Mouse (Mus musculus) midbrain, embryonic 16.5 days (tissue): ENCODE measurements around the gene Zbtb6. TPM values are rescaled to one million over a fixed set of nuclear protein-coding genes. Genes with fewer than 3 reads are reported as not detected.
A peak's percentile ranks its signal among the peaks of the same experiment; 100 is the strongest.

Experiments used
- ATAC-seq: fragments of 200-750 bp; cut with Nextera tagmentation; 2 replicates; pipeline ENCODE4 v1.8.0; 2017; ENCODE audit warnings: moderate TSS enrichment
- H3K27ac ChIP-seq: fragments of 300-500 bp; sonication (generic); 2 replicates; pipeline ENCODE4 v1.5.1; 2014; ENCODE audit warnings: mild to moderate bottlenecking, low read length, mixed read lengths
- H3K27me3 ChIP-seq: fragments of 300-500 bp; sonication (generic); 2 replicates; pipeline ENCODE4 v1.6.1; 2014; ENCODE audit warnings: low read depth, low read length, mixed read lengths; ENCODE audit not compliant: control insufficient read depth, insufficient read depth
- H3K36me3 ChIP-seq: fragments of 300-500 bp; sonication (generic); 2 replicates; pipeline ENCODE4 v1.6.1; 2014; ENCODE audit warnings: mild to moderate bottlenecking, low read length, moderate library complexity, mixed read lengths; ENCODE audit not compliant: control insufficient read depth, insufficient read depth
- H3K4me1 ChIP-seq: fragments of 300-500 bp; sonication (generic); 2 replicates; pipeline ENCODE4 v1.6.1; 2014; ENCODE audit warnings: mild to moderate bottlenecking, low read length, mixed read lengths; ENCODE audit not compliant: control insufficient read depth, insufficient read depth
- H3K4me2 ChIP-seq: fragments of 300-500 bp; sonication (generic); 2 replicates; pipeline ENCODE4 v1.6.1; 2014; ENCODE audit warnings: mild to moderate bottlenecking, low read length, mixed read lengths
- H3K4me3 ChIP-seq: fragments of 300-500 bp; sonication (generic); 2 replicates; pipeline ENCODE4 v1.5.1; 2014; ENCODE audit warnings: low read depth, mild to moderate bottlenecking, low read length, moderate library complexity, mixed read lengths
- H3K9ac ChIP-seq: fragments of 300-500 bp; sonication (generic); 2 replicates; pipeline ENCODE4 v1.6.1; 2014; ENCODE audit warnings: low read depth, low read length, mixed read lengths
- H3K9me3 ChIP-seq: fragments of 300-500 bp; sonication (generic); replicated peaks from 2 replicates; pipeline ENCODE4 v1.6.1; 2014; ENCODE audit warnings: mild to moderate bottlenecking, low read length, mixed read lengths; ENCODE audit not compliant: control insufficient read depth, poor library complexity, severe bottlenecking
- WGBS: fragments of 180-500 bp; shearing (Covaris S2); extraction: QIAGEN DNeasy Blood & Tissue Kit; methylation state at CpG from one replicate; pipeline ENCODE4 v1.1.7; 2014; 5-methylcytosine and 5-hydroxymethylcytosine counted together
- polyA plus RNA-seq: library from polyadenylated mRNA; unstranded; fragments of >200 nt; fragmentation: Nextera tagmentation; extraction: Ambion mirVana; gene quantifications from 2 replicates; pipeline ENCODE4 v1.2.1, GENCODE M21; 2015

The Zbtb6 gene
- polyA plus RNA-seq: 19.2 and 22.3 TPM in 2 replicates

DNA sequence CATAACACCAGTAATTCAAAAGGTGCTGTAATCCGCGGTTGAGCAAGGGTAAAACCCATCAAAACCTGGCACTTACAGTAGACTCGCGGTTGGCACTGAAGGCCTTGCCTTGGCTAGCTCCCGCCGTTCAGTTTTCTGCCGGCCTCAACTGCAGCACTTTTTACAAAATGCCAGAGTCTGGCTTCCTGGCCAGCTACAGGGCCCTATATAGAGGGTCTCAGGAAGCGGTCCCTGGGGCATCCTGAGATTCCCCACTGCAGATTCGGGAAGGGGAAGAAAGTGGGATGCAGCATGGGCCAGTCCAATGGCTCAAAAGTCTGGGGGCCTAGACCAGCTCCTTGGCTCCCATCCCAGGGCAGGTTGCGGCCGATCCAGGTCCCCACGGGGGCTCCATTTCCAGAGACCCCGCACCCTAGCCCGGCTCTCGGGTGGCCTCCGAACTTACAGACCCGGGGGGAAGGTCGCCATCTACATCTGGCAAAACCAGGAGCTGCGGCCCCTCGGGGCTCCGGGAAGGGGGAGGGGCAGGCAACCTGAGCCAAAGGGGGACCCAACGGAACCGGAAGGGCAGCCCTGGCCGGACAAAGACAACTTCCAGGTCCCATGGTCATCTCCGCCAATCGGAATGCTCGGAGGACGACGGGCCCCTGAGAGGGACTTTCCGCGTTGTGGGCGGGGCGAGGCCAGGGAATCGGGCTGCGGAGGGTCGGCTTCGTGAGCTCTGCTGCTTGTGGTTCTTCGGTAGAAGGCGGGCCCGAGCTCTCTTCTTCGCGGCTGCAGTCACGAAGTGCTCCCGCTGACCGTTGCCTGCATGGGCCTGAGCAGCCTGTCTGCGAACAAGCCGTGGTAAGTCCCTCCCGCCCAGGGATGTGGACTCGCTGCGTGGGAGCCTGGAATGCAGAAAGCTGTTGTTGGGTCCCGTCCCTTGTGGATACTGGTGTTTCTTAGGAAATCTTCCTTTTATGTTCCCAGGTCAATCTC, at the start of gene Zbtb6, which contains the start of the genes Zbtb26 and Rabgap1:
Gene Zbtb6 (minus strand): TSS at position 561 of the 981 bp plus-strand sequence.
Gene Zbtb26 (minus strand): TSS at position 525 of the 981 bp plus-strand sequence.
Gene Rabgap1 (plus strand): TSS at position 669 of the 981 bp plus-strand sequence.
- peak within 1 kb of the TSS; percentile 75 for H3K4me3 ChIP-seq
- ATAC-seq: peak; percentile 97
- H3K4me1 ChIP-seq: peaks cover 28% of the 10 kb centered on the region
- peak within 1 kb of the TSS; percentile 88 for H3K4me2 ChIP-seq
- peak within 1 kb of the TSS; percentile 88 for H3K9ac ChIP-seq
- H3K9me3 ChIP-seq: no peaks in the 10 kb centered on the region
- H3K27ac ChIP-seq: peak within 1 kb of the TSS; percentile 88
- H3K36me3 ChIP-seq: no peaks in the 10 kb centered on the region
- under 1% methylated on average over 48 of the region's 51 CpGs for WGBS
- no peaks in the 10 kb centered on the region for H3K27me3 ChIP-seq

- Histone ChIP-seq H3K9me3 (no peaks in the 10 kb centered on the region), H3K36me3 (peaks cover 25% of the 10 kb centered on the region), H3K4me2 (no peak overlapping the region), H3K27ac (no peak overlapping the region), H3K4me1 (no peaks in the 10 kb centered on the region), H3K9ac (no peak overlapping the region), H3K27me3 (no peaks in the 10 kb centered on the region), H3K4me3 (no peak overlapping the region)
- no peak for ATAC-seq
- WGBS: 97% methylated on average over 2 of the region's 2 CpGs
These were observed 46.0 kb upstream of the Zbtb6 start for GRCm38 (mm10) chr2:37488956-37489355.

GRCm38 (mm10) chr2:37486408-37486807, 43.4 kb upstream of the Zbtb6 start:
- H3K36me3 ChIP-seq: peaks cover 23% of the 10 kb centered on the region
- H3K4me2 ChIP-seq: no peak overlapping the region
- no peak overlapping the region for H3K4me3 ChIP-seq
- H3K4me1 ChIP-seq: no peaks in the 10 kb centered on the region
- H3K9ac ChIP-seq: no peak overlapping the region
- no peaks in the 10 kb centered on the region for H3K27me3 ChIP-seq
- no peaks in the 10 kb centered on the region for H3K9me3 ChIP-seq
- ATAC-seq: no peak
- H3K27ac ChIP-seq: no peak overlapping the region

GRCm38 (mm10) chr2:37485370-37485769, 42.4 kb upstream of the Zbtb6 start:
- Histone ChIP-seq H3K27me3 (no peaks in the 10 kb centered on the region), H3K4me3 (no peak overlapping the region), H3K27ac (no peak overlapping the region), H3K9ac (no peak overlapping the region), H3K36me3 (peaks cover 23% of the 10 kb centered on the region), H3K4me1 (no peaks in the 10 kb centered on the region), H3K9me3 (no peaks in the 10 kb centered on the region), H3K4me2 (no peak overlapping the region)
- WGBS: 82% methylated on average over 1 of the region's 1 CpGs
- no peak for ATAC-seq

- H3K27me3 ChIP-seq: no peaks in the 10 kb centered on the region
- H3K9me3 ChIP-seq: no peaks in the 10 kb centered on the region
- H3K27ac ChIP-seq: no peak overlapping the region
- no peak overlapping the region for H3K9ac ChIP-seq
- no peaks in the 10 kb centered on the region for H3K4me1 ChIP-seq
- no peak for ATAC-seq
- 92% methylated on average over 2 of the region's 2 CpGs for WGBS
- peaks cover 15% of the 10 kb centered on the region for H3K36me3 ChIP-seq
- H3K4me3 ChIP-seq: no peak overlapping the region
- no peak overlapping the region for H3K4me2 ChIP-seq
These were observed 41.2 kb upstream of the Zbtb6 start for GRCm38 (mm10) chr2:37484165-37484564.

DNA sequence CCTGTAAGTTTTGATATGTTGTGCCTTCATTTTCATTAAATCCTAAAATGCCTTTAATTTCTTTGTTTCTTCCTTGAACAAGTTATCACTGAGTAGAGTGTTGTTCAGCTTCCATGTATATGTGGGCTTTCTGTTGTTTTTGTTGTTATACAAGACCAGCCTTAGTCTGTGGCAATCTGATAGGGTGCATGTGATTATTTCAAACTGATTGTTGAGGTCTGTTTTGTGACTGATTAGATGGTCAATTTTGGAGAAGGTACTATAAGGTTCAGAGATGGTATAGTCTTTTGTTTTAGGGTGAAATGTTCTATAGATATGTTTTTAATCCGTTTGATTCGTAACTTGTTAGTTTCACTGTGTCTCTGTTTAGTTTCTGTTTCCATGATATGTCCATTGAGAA, 37.1 kb upstream of the Zbtb6 start:
- no peak overlapping the region for H3K9ac ChIP-seq
- H3K36me3 ChIP-seq: peaks cover 24% of the 10 kb centered on the region
- H3K4me2 ChIP-seq: no peak overlapping the region
- no peak for ATAC-seq
- no peaks in the 10 kb centered on the region for H3K9me3 ChIP-seq
- no peaks in the 10 kb centered on the region for H3K27me3 ChIP-seq
- no peak overlapping the region for H3K4me3 ChIP-seq
- H3K27ac ChIP-seq: no peak overlapping the region
- 94% methylated on average over 2 of the region's 2 CpGs for whole genome bisulfite sequencing
- no peaks in the 10 kb centered on the region for H3K4me1 ChIP-seq

DNA sequence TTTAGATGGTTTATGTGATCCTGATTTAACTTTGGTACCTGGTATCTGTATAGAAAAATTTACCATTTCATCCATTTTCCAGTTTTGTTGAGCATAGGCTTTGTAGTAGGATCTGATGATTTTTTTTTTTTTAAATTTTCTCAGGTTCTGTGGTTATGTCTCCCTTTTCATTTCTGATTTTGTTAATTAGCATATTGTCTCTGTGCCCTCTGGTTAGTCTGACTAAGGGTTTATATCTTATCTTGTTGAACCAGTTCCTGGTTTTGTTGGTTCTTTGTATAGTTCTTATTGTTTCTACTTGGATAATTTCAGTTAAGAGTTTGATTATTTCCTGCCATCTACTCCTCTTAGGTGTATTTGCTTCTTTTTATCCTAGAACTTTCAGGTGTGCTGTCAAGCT, 36.6 kb upstream of the Zbtb6 start:
- Histone ChIP-seq H3K9ac (no peak overlapping the region), H3K27ac (no peak overlapping the region), H3K9me3 (no peaks in the 10 kb centered on the region), H3K36me3 (peaks cover 24% of the 10 kb centered on the region), H3K27me3 (no peaks in the 10 kb centered on the region), H3K4me1 (no peaks in the 10 kb centered on the region), H3K4me2 (no peak overlapping the region), H3K4me3 (no peak overlapping the region)
- ATAC-seq: no peak

- Histone ChIP-seq H3K27ac (no peak overlapping the region), H3K4me2 (no peak overlapping the region), H3K36me3 (peaks cover 9% of the 10 kb centered on the region; the same call in 1 of the 2 replicates), H3K4me1 (no peaks in the 10 kb centered on the region), H3K27me3 (no peaks in the 10 kb centered on the region), H3K9ac (no peak overlapping the region), H3K4me3 (no peak overlapping the region), H3K9me3 (no peaks in the 10 kb centered on the region)
- WGBS: 97% methylated on average over 4 of the region's 4 CpGs
- ATAC-seq: no peak
These were observed 23.3 kb upstream of the Zbtb6 start for GRCm38 (mm10) chr2:37466266-37466665.

DNA sequence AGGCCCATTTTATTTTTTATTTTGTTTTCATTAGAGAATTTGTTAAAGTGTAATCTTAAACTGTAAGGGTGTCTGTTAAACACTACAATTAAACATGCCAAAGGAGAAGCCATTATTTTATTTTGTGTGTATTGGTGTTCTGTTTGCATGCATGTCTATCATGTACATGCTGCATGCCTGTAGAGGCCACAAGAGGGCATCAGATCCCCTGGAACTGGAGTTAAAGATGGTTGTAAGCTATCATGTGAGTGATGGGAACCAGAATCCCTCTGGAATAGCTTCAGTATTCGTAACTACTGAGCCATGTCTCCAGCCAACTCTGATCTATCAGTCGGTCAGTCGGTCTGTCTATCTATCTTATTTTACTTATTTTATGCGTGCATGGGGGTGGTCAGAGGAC, 17.7 kb upstream of the Zbtb6 start:
- H3K27me3 ChIP-seq: no peaks in the 10 kb centered on the region
- H3K4me1 ChIP-seq: no peaks in the 10 kb centered on the region
- ATAC-seq: no peak
- no peak overlapping the region for H3K9ac ChIP-seq
- 97% methylated on average over 4 of the region's 4 CpGs for WGBS
- H3K4me2 ChIP-seq: no peak overlapping the region
- H3K9me3 ChIP-seq: no peaks in the 10 kb centered on the region
- no peak overlapping the region for H3K27ac ChIP-seq
- no peaks in the 10 kb centered on the region for H3K36me3 ChIP-seq
- H3K4me3 ChIP-seq: no peak overlapping the region
